Mouse (Mus musculus): ENCODE measurements at regions not wholly inside any gene's neighbourhood (a gene's known extent, or its start where the extent isn't known, plus 50 kb on each side); places are given as distances from the start of the nearest gene placed in this dataset.

GRCm38 (mm10) chr1:167943121-167943520, 254.1 kb downstream of the Lmx1a start:
- 59% methylated on average over 8 of the region's 8 CpGs for WGBS
- no peaks in the 10 kb centered on the region for H3K9me3 ChIP-seq
- H3K27ac ChIP-seq: no peak overlapping the region
- no peaks in the 10 kb centered on the region; the same call in none of the 2 replicates for H3K4me1 ChIP-seq
- H3K9ac ChIP-seq: no peak overlapping the region
- H3K27me3 ChIP-seq: 0 out of 2 replicates have a peak, but pooled peaks cover 1% of the 10 kb centered on the region
- H3K36me3 ChIP-seq: no peaks in the 10 kb centered on the region
- H3K4me2 ChIP-seq: no peak overlapping the region
- ATAC-seq (ENCODE audit: insufficient number of reproducible peaks, insufficient read depth, low FRiP score, low TSS enrichment, low read depth): no peak
- H3K4me3 ChIP-seq: no peak overlapping the region

- Histone ChIP-seq H3K9ac (no peak overlapping the region), H3K36me3 (no peaks in the 10 kb centered on the region), H3K4me3 (no peak overlapping the region), H3K27me3 (no peaks in the 10 kb centered on the region), H3K4me1 (no peaks in the 10 kb centered on the region; the same call in none of the 2 replicates), H3K4me2 (no peak overlapping the region), H3K27ac (no peak overlapping the region), H3K9me3 (no peaks in the 10 kb centered on the region)
- 62% methylated on average over 9 of the region's 9 CpGs for WGBS
- ATAC-seq (ENCODE audit: insufficient number of reproducible peaks, insufficient read depth, low FRiP score, low TSS enrichment, low read depth): no peak
Observed at GRCm38 (mm10) chr1:167945615-167946252, 256.7 kb downstream of the Lmx1a start.

DNA sequence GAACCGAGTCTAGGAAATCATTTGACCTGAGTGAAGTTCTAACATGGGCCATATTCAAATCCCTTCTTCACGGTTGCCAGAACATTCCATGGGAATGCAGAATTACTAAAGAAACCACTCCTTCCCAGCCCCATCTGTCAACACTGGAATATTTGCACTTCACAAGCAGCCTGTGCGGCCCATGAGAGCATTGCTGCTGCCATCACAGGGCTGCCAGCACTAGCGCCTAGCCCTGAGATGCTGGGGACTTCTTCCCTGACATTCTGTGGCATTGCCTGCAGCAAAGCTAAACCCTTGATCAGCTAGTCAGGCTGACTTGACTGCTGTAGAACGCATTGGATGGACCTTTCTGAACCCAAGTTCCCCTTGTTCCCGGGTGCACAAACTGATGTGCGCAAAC, 258.8 kb downstream of the Lmx1a start:
- Histone ChIP-seq H3K9me3 (peaks cover 7% of the 10 kb centered on the region; the same call in 1 of the 2 replicates), H3K36me3 (no peaks in the 10 kb centered on the region), H3K4me1 (no peaks in the 10 kb centered on the region; the same call in none of the 2 replicates), H3K4me2 (no peak overlapping the region), H3K27ac (no peak overlapping the region), H3K27me3 (no peaks in the 10 kb centered on the region), H3K9ac (no peak overlapping the region), H3K4me3 (no peak overlapping the region)
- no peak for ATAC-seq (ENCODE audit: insufficient number of reproducible peaks, insufficient read depth, low FRiP score, low TSS enrichment, low read depth)
- 69% methylated on average over 7 of the region's 7 CpGs for WGBS

- H3K4me2 ChIP-seq: no peak overlapping the region
- no peak for ATAC-seq (ENCODE audit: insufficient number of reproducible peaks, insufficient read depth, low FRiP score, low TSS enrichment, low read depth)
- H3K27ac ChIP-seq: no peak overlapping the region
- peaks cover 7% of the 10 kb centered on the region; the same call in 1 of the 2 replicates for H3K9me3 ChIP-seq
- H3K4me3 ChIP-seq: no peak overlapping the region
- H3K9ac ChIP-seq: no peak overlapping the region
- no peaks in the 10 kb centered on the region for H3K36me3 ChIP-seq
- H3K27me3 ChIP-seq: no peaks in the 10 kb centered on the region
- no peaks in the 10 kb centered on the region; the same call in 1 of the 2 replicates for H3K4me1 ChIP-seq
Observed at GRCm38 (mm10) chr1:167951717-167952116, 262.7 kb downstream of the Lmx1a start.

DNA sequence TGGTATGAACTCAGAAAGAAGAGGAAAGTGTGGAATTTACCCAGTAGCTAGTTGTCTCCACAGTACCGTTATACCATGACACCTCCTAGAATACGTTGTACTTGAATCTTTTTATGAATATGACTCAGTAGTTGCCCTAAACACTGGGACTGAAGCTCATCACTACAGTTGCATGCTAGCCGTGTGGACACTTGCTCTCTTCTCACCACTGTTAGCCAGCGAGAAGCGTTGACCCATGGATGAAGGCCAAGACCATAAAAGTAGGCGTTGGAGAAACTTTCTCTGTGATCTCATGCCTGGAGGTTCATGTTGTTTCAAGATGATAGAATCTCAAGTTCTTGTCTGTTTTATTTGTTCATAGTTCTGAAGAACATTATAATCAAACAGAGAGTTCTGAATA, 269.5 kb downstream of the Lmx1a start:
- 91% methylated on average over 6 of the region's 6 CpGs for WGBS

DNA sequence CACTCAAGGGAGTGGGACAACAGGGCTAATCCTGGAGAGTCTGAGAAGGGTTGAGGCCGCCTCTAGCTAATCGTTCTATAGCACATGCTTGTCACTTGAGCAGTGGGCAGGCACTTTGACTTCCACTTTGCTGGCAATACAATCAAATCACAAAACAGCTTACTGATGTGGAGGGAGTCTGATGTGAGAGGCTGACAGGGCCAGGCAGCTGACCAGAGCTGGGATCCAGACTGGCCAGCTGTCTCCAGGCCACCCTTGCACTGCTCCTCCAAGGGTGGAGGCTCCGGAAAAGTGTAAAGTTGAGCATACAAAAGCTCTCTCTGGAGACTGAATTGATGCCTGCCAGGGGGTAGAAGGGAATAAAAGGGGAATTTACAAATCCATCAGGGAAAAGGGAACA, 280.5 kb downstream of the Lmx1a start:
- H3K4me2 ChIP-seq: no peak overlapping the region
- H3K9me3 ChIP-seq: no peaks in the 10 kb centered on the region
- 71% methylated on average over 3 of the region's 3 CpGs for WGBS
- no peaks in the 10 kb centered on the region for H3K36me3 ChIP-seq
- no peak for ATAC-seq (ENCODE audit: insufficient number of reproducible peaks, insufficient read depth, low FRiP score, low TSS enrichment, low read depth)
- H3K4me1 ChIP-seq: no peaks in the 10 kb centered on the region
- no peaks in the 10 kb centered on the region for H3K27me3 ChIP-seq
- no peak overlapping the region for H3K9ac ChIP-seq
- H3K27ac ChIP-seq: no peak overlapping the region
- H3K4me3 ChIP-seq: no peak overlapping the region

More for the DNA sequence above, 269.5 kb downstream of the Lmx1a start:
- Histone ChIP-seq H3K27me3 (no peaks in the 10 kb centered on the region), H3K36me3 (no peaks in the 10 kb centered on the region), H3K9ac (no peak overlapping the region), H3K27ac (no peak overlapping the region), H3K9me3 (no peaks in the 10 kb centered on the region), H3K4me3 (no peak overlapping the region), H3K4me1 (no peaks in the 10 kb centered on the region), H3K4me2 (no peak overlapping the region)
- no peak for ATAC-seq (ENCODE audit: insufficient number of reproducible peaks, insufficient read depth, low FRiP score, low TSS enrichment, low read depth)

- ATAC-seq (ENCODE audit: insufficient number of reproducible peaks, insufficient read depth, low FRiP score, low TSS enrichment, low read depth): no peak
- no peak overlapping the region for H3K27ac ChIP-seq
- no peak overlapping the region for H3K4me2 ChIP-seq
- no peak overlapping the region for H3K4me3 ChIP-seq
- WGBS: 55% methylated on average over 5 of the region's 5 CpGs
- H3K9ac ChIP-seq: no peak overlapping the region
- no peaks in the 10 kb centered on the region for H3K27me3 ChIP-seq
- no peaks in the 10 kb centered on the region for H3K36me3 ChIP-seq
- H3K9me3 ChIP-seq: no peaks in the 10 kb centered on the region
- no peaks in the 10 kb centered on the region for H3K4me1 ChIP-seq
Observed at GRCm38 (mm10) chr1:167969985-167970384, 280.9 kb downstream of the Lmx1a start.

- Histone ChIP-seq H3K4me2 (no peak overlapping the region), H3K4me3 (no peak overlapping the region), H3K27ac (no peak overlapping the region), H3K9ac (no peak overlapping the region), H3K4me1 (no peaks in the 10 kb centered on the region), H3K27me3 (no peaks in the 10 kb centered on the region), H3K36me3 (no peaks in the 10 kb centered on the region), H3K9me3 (no peaks in the 10 kb centered on the region)
- no peak for ATAC-seq (ENCODE audit: insufficient number of reproducible peaks, insufficient read depth, low FRiP score, low TSS enrichment, low read depth)
- 58% methylated on average over 3 of the region's 3 CpGs for WGBS
Observed at GRCm38 (mm10) chr1:167976708-167977107, 287.7 kb downstream of the Lmx1a start.

- H3K4me2 ChIP-seq: no peak overlapping the region
- no peaks in the 10 kb centered on the region for H3K36me3 ChIP-seq
- H3K4me1 ChIP-seq: no peaks in the 10 kb centered on the region
- WGBS: 80% methylated on average over 3 of the region's 3 CpGs
- no peaks in the 10 kb centered on the region for H3K9me3 ChIP-seq
- no peak overlapping the region for H3K27ac ChIP-seq
- no peak overlapping the region for H3K4me3 ChIP-seq
- no peak for ATAC-seq (ENCODE audit: insufficient number of reproducible peaks, insufficient read depth, low FRiP score, low TSS enrichment, low read depth)
- no peaks in the 10 kb centered on the region for H3K27me3 ChIP-seq
- H3K9ac ChIP-seq: no peak overlapping the region
Observed at GRCm38 (mm10) chr1:167979187-167979586, 290.1 kb downstream of the Lmx1a start.

DNA sequence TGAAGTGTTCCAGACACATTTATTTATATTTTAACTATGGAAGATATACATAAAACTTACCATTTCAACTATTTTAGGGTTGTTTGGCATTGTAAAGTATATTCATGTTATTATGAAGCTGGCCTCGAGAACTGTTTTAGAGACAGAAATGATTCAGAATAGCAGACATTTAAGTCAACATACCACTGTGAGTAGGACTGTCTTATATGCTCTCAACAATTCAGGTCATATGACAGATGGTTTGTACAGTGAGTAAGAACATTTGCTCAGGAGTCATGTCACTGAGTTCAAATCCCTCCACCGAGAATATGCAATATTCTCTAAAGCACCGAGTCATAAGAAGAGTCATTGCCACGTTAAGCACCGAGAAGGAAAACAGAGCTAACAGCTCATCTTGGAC, 290.6 kb downstream of the Lmx1a start:
- no peak overlapping the region for H3K27ac ChIP-seq
- no peaks in the 10 kb centered on the region for H3K27me3 ChIP-seq
- H3K36me3 ChIP-seq: no peaks in the 10 kb centered on the region
- no peaks in the 10 kb centered on the region for H3K9me3 ChIP-seq
- H3K4me2 ChIP-seq: no peak overlapping the region
- no peak overlapping the region for H3K9ac ChIP-seq
- H3K4me1 ChIP-seq: no peaks in the 10 kb centered on the region
- 94% methylated on average over 5 of the region's 5 CpGs for WGBS
- ATAC-seq (ENCODE audit: insufficient number of reproducible peaks, insufficient read depth, low FRiP score, low TSS enrichment, low read depth): no peak
- no peak overlapping the region for H3K4me3 ChIP-seq

DNA sequence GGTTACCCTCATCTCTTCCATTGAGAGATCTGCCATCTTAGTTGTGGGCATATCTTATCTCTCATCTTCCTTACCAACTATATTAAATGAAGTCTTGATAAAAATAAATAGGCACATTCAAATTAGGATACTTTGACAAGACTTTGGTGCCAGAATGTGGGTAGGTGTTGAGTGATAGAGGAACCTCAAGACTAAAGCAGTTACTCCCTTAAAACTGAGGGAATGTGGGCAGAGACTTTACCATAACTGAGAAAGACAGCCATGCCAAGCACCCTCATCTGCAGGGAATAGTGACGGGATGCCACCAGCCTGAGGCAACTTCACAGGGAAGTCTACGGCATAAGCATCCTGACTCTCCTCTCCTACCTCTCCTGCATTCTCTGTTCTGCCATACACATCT, 292.3 kb downstream of the Lmx1a start:
- Histone ChIP-seq H3K4me1 (no peaks in the 10 kb centered on the region), H3K27ac (no peak overlapping the region), H3K9me3 (no peaks in the 10 kb centered on the region), H3K4me2 (no peak overlapping the region), H3K9ac (no peak overlapping the region), H3K27me3 (no peaks in the 10 kb centered on the region), H3K36me3 (no peaks in the 10 kb centered on the region), H3K4me3 (no peak overlapping the region)
- no peak for ATAC-seq (ENCODE audit: insufficient number of reproducible peaks, insufficient read depth, low FRiP score, low TSS enrichment, low read depth)
- 83% methylated on average over 2 of the region's 2 CpGs for WGBS

- no peaks in the 10 kb centered on the region for H3K9me3 ChIP-seq
- H3K27ac ChIP-seq: no peak overlapping the region
- ATAC-seq (ENCODE audit: insufficient number of reproducible peaks, insufficient read depth, low FRiP score, low TSS enrichment, low read depth): no peak
- no peaks in the 10 kb centered on the region for H3K27me3 ChIP-seq
- no peak overlapping the region for H3K4me2 ChIP-seq
- no peak overlapping the region for H3K9ac ChIP-seq
- H3K36me3 ChIP-seq: no peaks in the 10 kb centered on the region
- peaks cover 13% of the 10 kb centered on the region; the same call in 1 of the 2 replicates for H3K4me1 ChIP-seq
- H3K4me3 ChIP-seq: no peak overlapping the region
- WGBS: 75% methylated on average over 3 of the region's 3 CpGs
Observed at GRCm38 (mm10) chr1:168007456-168007855, 318.4 kb downstream of the Lmx1a start.
